Mouse (Mus musculus): ENCODE measurements around the gene Etv2.

The Etv2 gene

GRCm38 (mm10) chr7:30590927-30591604, 44.6 kb downstream of the Etv2 start:
- no peak for ATAC-seq (ENCODE audit: insufficient number of reproducible peaks, low FRiP score, low TSS enrichment)

GRCm38 (mm10) chr7:30589435-30590301, 46.0 kb downstream of the Etv2 start:
- peak; percentile 27; the same call in 1 of the 2 replicates for ATAC-seq (ENCODE audit: insufficient number of reproducible peaks, low FRiP score, low TSS enrichment)

DNA sequence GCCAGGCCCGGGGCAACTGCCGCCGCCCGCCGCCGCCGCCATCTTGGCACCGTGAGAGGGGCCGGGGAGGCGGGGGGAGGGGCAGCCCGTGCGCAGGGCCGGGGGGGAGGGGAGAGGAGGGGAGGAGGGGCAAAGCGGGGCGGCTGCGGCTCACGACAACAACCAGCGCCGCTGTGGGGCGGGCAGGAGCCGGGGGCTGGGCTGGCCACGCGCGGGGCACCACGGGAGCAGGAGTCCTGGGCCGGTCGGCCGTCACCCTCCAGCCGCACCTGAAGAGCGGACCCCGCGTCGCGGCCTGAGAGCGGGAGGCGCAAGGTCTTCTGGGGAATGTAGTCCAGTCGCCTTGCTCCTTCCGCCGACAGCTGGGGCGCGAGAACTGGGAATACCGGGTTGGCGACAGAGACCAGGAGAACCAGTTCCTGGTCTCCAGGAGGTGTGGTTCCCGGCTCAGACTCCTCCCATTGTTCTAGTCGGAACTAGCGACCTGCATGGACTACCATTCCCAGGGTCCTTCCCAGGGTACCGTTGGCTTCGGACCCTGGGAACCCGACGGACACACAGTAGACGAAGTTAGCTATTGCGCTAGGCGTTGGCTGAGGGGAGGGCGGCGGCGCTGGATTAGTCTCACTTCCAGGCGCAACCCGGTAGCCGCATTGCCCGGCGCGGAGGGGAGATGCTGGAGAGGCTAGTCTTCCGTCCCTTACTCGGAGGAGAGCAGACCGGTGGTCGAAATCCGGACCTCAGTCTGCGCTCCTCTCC, 46.8 kb downstream of the Etv2 start, which contains the start of gene Kmt2b:
TSS of gene Kmt2b (minus strand) at position 51 of the 759 bp plus-strand sequence.
- peak; percentile 89 for ATAC-seq (ENCODE audit: insufficient number of reproducible peaks, low FRiP score, low TSS enrichment)

- ATAC-seq (ENCODE audit: insufficient number of reproducible peaks, low FRiP score, low TSS enrichment) = no peak
Observed at GRCm38 (mm10) chr7:30587842-30588667, 47.6 kb downstream of the Etv2 start.

DNA sequence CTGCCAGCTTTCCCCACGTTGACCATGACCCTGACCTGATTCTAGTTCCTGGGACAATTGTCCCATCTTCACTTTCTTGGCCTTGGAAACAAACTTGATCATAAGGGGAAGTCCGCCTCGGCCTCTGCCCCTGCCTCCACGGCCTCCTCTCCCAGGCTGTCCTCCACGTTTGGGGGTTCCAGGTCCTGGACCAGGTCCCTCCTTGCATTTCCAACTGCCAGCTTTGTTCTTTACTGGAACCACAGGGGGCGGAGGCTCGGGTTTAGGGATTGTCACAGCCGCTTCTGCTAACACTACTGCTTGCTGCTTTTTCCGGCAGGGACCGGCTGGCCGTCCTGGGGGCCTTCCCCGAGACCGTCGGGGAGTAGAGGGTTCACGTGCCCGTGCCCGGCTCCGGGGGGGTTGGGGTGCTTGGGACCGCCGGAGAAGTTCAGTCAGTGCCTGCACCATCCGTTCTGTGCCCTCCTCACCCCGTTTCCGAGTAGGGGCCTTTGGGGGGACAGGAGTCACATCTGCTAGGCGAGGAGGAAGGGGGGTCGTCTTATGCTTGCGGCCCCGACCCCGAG, 49.1 kb downstream of the Etv2 start:
- no peak for ATAC-seq (ENCODE audit: insufficient number of reproducible peaks, low FRiP score, low TSS enrichment)

DNA sequence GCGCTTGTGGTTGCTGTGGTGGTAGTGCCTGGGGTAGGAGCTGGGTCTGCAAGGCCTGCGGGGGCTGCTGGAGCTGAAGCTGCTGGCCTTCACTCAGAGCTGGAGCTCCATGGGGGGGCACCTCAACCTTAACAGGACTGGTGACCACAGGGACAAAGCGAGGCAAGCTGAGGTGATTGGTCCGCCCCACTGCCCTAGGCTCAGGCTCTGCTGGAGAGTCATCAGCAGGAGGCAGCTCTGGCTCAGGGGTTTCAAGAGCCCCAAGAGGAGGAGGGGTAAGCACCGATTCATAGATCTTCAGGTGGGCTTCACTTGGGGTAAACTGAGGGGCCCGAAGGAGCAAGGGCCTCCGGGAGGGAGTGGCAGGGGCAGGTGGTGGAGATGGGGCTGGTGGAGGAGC, 50.5 kb downstream of the Etv2 start:
- no peak for ATAC-seq (ENCODE audit: insufficient number of reproducible peaks, low FRiP score, low TSS enrichment)

GRCm38 (mm10) chr7:30584339-30584738, 51.3 kb downstream of the Etv2 start:
- no peak for ATAC-seq (ENCODE audit: insufficient number of reproducible peaks, low FRiP score, low TSS enrichment)
